Mouse (Mus musculus) 3134 (cell line): ENCODE measurements at regions not wholly inside any gene's neighbourhood (a gene's known extent, or its start where the extent isn't known, plus 50 kb on each side); places are given as distances from the start of the nearest gene placed in this dataset.

Experiments used
- DNase-seq: peaks from one replicate; pipeline ENCODE4 v3.0.0-alpha.2; 2011; ENCODE audit warnings: low spot score; ENCODE audit not compliant: insufficient read length; ENCODE audit errors: extremely low read depth

GRCm38 (mm10) chr5:64461592-64461991 lies 305.5 kb downstream of the Tbc1d1 start:
- DNase-seq = no peak

GRCm38 (mm10) chr5:64462411-64462810 lies 306.3 kb downstream of the Tbc1d1 start:
- no peak for DNase-seq

- no peak for DNase-seq
Observed at GRCm38 (mm10) chr5:64463570-64463969, 307.5 kb downstream of the Tbc1d1 start.

GRCm38 (mm10) chr5:64466320-64466719 lies 310.2 kb downstream of the Tbc1d1 start:
- DNase-seq = no peak

- no peak for DNase-seq
Observed at GRCm38 (mm10) chr5:64467856-64468255, 311.8 kb downstream of the Tbc1d1 start.

GRCm38 (mm10) chr5:64468307-64468706 lies 312.2 kb downstream of the Tbc1d1 start:
- DNase-seq = no peak

- DNase-seq = no peak
Observed at GRCm38 (mm10) chr5:64472008-64472407, 315.9 kb downstream of the Tbc1d1 start.

- no peak for DNase-seq
Observed at GRCm38 (mm10) chr5:64472415-64472814, 316.3 kb downstream of the Tbc1d1 start.

- no peak for DNase-seq
Observed at GRCm38 (mm10) chr5:64474868-64475267, 318.8 kb downstream of the Tbc1d1 start.

GRCm38 (mm10) chr5:64475736-64476519 lies 319.8 kb downstream of the Tbc1d1 start:
- no peak for DNase-seq

GRCm38 (mm10) chr5:64476641-64477369 lies 320.7 kb downstream of the Tbc1d1 start:
- no peak for DNase-seq

GRCm38 (mm10) chr5:64478143-64478542 lies 322.0 kb downstream of the Tbc1d1 start:
- DNase-seq = no peak

- DNase-seq = no peak
Observed at GRCm38 (mm10) chr5:64478599-64479214, 322.6 kb downstream of the Tbc1d1 start.

- DNase-seq = peak; percentile 13
Observed at GRCm38 (mm10) chr5:64479315-64479714, 323.2 kb downstream of the Tbc1d1 start.

- no peak for DNase-seq
Observed at GRCm38 (mm10) chr5:64485043-64485442, 318.1 kb upstream of the Klf3 start.

- DNase-seq = no peak
Observed at GRCm38 (mm10) chr5:64485856-64486255, 317.3 kb upstream of the Klf3 start.

- DNase-seq = no peak
Observed at GRCm38 (mm10) chr5:64486761-64487160, 316.4 kb upstream of the Klf3 start.

GRCm38 (mm10) chr5:64487698-64488398 lies 315.3 kb upstream of the Klf3 start:
- DNase-seq = no peak

- DNase-seq = no peak
Observed at GRCm38 (mm10) chr5:64489656-64490444, 313.3 kb upstream of the Klf3 start.

GRCm38 (mm10) chr5:64490445-64490950 lies 312.7 kb upstream of the Klf3 start:
- DNase-seq = no peak
